Mouse (Mus musculus) intestine, embryonic 15.5 days (tissue): ENCODE results near the gene Akap2. TPM values are rescaled to one million over a fixed set of nuclear protein-coding genes. Genes with fewer than 3 reads are reported as not detected.

Experiments
- polyA plus RNA-seq: library from polyadenylated mRNA; unstranded; fragments of >200 nt; fragmentation: Nextera tagmentation; extraction: Ambion mirVana; gene quantifications from 2 replicates; pipeline ENCODE4 v1.2.1, GENCODE M21; 2015

The Akap2 gene
- polyA plus RNA-seq, 1 experiment from 2014 or later: 22.5 TPM

Other genes with a start within 250 kb of the Akap2 start
- 22.8 and 25.9 TPM in 2 replicates for gene Pakap, start 149.5 kb upstream of the Akap2 start, polyA plus RNA-seq
- gene D630039A03Rik, start 198.6 kb downstream of the Akap2 start, polyA plus RNA-seq: 10.9 and 11.2 TPM in 2 replicates
- 632 and 657 TPM in 2 replicates for gene Txn1, start 238.8 kb downstream of the Akap2 start, polyA plus RNA-seq